Mouse (Mus musculus) spleen, adult 12 weeks (tissue): ENCODE measurements at regions not wholly inside any gene's neighbourhood (a gene's known extent, or its start where the extent isn't known, plus 50 kb on each side); places are given as distances from the start of the nearest gene placed in this dataset.

Source experiments
- DNase-seq: peaks from one replicate; pipeline ENCODE4 v3.0.0; 2022; ENCODE audit warnings: low spot score

DNA sequence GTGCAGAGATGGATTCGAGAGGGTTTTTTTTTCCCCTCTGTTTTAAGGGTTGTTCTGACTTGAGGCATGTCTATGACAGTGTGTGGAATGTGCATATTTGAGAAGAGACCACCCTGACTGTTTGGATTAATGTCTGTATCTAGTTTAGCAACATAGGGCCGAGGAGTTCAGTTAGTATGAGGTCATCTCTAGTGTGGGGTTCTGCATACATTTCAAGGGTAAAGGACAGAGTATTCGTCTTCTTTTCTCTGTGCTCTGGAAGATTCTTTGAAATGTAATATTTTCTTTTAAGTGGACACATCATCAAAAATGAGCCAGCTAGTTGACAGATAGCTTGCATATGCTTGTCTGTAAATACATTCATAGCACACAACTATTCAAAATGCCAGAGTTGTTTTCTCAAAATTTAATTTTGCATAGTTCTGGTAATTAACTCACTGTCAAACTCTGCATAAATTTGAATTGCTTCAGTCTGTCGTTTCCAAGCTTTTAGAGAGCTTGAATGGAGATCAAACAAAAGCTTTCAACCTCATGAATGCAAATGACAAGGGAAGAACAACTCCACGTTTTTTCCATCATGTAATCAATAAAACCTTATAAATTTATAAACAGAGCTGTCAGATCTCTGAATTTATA is 415.5 kb downstream of the Adamts20 start:
- DNase-seq = no peak

DNA sequence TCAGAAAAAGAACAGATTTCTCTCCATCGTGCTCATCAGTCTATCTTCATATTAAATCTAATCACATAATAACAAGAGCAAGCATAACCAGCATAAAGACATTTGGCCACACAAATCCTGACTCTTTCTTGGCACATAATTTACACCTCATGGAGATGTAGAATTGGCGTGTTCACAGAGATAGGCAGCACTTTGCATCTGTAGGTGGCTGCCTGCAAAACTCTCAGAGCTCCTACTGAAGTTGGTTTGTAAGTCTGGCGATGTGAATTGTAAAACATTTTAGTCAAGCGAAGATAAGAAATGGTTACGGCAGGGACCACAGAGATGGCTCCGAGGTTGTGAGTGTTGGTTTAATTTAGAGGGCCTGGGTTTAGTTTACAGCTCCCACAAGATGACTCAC is 419.0 kb downstream of the Adamts20 start:
- DNase-seq = no peak

DNA sequence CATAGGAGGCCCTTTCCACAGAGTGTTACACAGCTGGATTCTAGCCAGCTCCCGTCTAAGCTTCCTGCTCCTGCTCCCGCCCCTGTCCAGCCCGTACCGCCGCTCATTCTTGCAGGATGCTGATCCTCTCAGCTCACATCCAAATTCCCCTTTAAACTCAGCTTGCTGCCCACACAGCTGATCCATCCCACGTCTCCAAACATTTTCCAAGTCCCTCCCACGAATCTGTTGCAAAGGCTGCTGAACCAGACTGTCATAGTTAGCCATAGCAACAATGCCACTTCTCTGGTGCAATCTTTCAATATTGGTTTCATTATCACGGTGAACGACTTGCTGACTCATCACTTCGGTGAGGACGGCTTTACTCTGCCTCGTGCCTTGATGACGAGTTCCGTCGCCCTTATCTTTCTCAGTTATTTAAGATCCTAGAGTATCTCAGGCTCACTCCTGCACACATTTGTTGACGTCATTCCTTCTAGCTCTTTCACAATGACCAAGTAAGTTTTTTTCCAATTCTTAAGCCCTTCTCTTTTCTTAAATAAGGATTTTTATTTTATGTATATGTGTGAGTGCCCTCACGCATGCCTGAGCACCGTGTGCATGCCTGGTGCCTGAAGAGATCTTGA is 420.0 kb downstream of the Adamts20 start:
- no peak for DNase-seq

DNA sequence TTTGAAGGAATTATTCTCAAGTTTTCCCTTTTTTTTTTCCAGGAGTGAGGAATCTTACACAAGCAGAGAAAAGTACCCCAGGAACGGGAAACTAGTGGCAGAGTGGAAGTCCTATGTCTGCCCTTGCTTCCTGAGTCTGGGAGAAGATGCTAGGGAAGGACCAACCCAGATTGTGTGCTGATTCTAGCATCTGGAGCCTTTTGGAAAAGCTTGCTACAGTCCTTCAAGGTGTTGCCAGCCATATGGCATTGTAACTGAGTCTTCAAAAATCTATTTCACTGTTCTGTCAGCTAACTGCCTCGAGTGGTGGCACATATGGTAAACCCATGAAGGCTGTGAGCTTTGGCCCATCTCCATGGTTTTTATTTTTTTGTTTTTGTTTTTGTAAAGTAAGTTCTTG is 432.3 kb downstream of the Adamts20 start:
- no peak for DNase-seq

DNA sequence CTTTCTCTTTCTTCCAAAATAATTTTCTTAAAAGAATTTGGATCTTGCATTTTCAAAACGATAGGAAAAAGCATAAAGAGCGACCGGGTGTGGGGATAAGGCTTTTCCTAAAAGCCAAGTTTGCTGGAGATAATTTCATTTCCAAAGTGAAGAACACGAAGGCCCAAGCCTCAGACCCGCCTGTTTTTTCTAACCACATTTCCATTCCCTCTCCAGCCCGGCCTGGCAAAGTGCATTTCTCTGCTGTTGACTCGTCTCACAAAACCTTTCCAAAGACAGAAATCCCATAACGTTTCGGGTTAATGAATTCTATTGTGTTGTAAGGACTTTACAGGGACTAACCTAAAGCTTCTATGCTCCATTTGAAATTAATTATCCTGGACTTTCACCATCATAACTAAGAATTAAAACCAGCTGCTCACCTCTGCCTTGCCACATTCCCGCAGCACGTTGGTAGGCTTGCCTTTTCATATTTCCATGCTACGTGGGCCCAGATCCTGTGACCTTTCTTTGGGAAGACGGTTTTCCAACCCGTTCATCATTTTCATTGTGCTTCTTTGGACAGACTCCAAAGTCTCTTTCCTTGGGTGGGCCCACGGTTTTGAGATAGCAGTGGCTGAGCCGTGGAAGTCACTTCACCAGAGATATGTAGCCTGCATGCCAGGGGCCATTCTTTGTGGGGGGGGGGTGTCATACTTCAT is 430.5 kb upstream of the Prickle1 start:
- no peak for DNase-seq

DNA sequence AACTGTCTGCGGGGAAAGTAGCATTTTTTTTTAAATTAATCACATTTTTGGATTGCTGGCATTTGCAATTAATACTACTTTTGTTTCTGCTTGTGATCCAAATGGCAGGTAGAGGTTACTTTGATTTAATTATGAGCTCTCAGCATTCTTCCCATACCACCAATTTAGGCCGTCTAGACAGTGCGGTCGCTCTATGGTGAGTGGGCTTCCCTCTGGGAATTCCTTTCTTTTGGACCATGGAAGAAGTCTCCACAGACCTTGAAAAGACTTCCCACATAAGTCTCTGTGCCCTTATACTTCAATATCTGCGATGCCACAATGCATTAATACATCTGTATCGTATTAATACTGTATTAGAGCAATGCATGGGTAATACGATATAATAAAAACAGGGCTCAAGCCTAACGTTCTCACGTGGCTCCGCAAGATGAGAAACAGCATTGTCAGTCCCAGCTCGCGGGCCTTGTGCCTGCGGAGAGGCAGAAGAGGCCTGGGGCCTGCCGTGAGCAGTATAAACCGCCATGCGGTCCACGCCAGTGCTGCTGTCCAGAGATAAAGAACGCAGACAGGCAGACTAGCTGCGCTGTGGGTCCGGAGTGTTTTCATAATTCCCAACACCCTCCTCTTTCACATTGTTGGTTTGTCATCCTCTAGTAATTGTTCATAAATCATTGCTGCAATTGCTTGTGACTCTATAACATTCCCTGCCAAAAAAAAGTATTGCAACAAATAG is 429.7 kb upstream of the Prickle1 start:
- DNase-seq = no peak

DNA sequence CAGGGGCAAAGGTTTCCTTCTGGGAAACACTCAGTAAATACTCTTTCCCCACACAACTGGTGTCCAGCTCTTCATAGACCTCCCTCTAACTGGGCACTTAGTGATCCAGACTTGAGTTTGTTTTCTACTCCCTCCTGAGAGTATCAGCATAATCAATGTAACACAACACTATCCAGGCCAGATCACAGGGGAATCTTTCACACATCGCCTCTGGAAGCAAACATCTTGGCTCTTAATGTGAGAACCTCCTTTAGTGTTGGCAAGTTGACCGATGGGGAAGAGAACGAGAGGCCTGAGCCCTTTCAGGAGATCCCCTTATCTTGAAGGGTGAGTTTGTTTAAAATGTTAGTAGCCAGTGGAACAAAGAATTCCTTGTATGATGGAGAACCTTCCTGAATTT is 429.1 kb upstream of the Prickle1 start:
- DNase-seq = no peak

DNA sequence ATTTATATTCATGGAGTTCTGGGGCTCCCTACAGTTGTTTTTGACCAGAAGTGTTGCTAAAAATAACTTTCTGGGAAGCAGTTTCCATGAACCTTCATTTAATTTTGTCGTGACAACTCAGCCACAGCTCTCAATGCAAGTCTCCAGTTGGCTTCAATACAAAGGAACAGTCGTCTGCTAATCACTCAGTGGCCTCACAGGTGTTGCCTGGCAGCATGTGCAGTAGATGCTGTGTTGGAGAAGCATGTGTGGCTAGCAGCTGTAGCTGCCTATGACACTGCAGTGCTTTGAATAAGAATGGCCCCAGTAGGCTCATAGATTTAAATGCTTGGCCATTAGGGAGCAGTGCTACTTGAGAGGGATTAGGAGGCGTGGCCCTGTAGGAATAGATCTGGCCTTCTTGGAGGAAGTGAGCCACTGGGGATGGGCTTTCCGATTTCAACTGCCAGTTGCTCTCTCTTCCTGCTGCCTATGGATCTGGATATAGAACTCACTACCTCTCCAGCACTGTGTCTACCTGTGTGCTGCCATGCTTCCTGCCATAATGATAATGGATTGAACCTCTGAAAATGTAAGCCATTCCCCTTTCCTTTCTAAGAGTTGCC is 428.5 kb upstream of the Prickle1 start:
- no peak for DNase-seq

DNA sequence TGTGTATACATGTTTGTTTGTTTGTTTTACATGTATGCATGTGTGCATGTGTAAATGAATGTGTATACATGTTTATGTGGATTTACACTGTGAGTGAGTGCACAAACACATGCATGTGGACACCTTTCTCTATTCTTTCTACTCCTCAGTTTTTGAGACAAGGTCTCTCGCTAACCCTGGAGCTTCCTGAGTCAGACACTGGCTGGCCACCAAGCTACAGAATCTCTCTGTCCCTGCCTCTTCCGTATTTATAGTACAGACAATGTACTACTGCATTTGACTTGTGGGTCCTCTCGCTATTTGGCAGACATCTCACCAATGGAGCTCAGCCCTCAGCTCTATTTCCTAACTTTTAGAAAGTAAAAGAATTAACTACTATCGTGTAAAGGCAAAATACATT is 427.8 kb upstream of the Prickle1 start:
- DNase-seq = no peak

DNA sequence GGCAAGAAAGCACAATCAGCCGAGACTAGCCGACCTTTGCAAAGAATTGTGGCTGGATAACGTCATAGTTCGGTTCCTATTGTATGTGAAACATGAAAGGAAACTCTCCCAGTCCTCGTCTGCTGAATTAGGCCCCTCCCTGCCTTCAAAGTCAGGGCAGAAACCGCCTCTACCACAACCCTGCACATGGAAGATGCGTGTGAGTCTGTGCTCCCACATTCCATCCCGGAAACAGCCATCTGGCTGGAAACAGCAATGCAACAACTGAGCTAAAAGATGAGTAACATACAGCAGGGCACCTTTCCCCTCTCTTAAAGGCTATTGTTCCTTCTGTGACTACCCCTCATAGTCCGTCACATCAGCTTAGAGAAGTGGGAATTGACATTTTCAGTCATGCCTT is 422.1 kb upstream of the Prickle1 start:
- DNase-seq = no peak

DNA sequence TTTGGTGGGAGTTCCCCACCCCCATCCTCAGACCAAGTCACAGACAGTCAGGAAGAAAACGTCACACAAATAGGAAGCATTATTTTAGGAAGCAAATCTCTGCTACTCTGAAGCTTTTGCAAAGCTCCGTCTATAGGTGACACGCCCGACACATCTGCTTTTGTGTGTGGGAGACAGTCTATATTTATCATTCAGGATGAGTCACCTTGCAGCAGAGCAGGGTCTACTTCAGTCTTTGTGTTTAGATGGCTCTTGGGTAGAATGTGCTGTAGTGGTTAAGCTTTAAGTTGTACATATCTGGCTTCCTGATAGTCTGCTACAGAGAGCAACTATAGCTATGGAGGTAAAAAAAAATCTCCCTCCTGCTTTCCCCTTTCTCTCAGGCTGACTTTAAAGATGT is 415.8 kb upstream of the Prickle1 start:
- no peak for DNase-seq

DNA sequence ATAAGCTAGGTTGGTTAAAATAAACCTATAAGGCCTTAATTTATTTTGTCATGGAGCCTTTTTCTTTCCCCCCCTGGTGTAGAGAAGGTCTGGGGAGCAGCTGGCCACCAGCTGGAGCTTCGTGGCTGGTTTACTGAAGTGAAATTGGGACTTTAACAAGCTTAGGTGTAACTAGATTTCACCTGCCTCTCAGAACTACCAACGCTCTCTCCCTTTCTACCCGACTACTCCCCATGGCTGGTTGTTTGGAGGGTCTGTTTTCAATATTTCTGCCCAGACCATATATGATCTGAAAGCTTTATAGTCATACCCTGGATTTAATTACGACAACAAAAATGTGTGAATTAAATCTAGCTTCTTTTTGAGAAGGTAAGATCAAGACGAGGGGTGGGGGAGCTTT is 410.4 kb upstream of the Prickle1 start:
- no peak for DNase-seq

DNA sequence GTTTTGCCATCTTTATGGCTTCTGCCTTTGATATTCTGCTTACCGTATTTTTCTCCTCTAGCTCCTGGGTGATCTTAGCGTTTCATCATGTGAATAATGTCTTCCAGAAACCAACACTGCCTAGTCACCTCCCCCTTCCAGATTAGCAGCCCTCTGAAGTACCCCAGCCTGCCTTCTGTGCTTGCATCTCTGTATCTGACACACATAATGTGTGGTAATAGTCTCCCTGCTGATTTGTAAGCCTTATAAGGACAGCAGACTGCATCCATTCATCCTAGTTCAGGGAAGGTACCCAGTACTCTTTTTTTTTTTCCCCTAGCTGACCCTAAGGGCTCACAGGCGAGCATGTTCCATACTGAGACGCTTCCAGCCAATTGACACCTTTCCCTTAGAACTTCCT is 409.2 kb upstream of the Prickle1 start:
- no peak for DNase-seq

DNA sequence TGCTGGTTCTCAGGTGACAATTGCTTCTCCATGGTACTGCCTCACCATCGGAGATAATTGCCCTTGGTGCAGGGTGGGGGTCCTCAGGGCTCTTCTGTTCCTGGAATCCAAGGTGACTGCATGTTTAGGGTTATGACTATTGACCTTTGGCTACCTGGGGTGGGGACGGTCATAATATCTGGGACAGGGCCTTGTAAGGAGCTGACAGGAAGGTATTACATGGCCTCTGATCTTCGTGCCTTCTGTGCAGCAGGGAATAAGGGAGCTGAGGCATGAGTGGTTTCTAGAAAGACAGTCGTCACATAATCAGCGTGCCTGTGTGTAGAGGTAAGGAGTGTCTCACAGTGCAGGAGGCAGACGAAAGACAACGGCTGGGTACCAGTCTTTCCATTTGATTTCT is 407.5 kb upstream of the Prickle1 start:
- DNase-seq = no peak

DNA sequence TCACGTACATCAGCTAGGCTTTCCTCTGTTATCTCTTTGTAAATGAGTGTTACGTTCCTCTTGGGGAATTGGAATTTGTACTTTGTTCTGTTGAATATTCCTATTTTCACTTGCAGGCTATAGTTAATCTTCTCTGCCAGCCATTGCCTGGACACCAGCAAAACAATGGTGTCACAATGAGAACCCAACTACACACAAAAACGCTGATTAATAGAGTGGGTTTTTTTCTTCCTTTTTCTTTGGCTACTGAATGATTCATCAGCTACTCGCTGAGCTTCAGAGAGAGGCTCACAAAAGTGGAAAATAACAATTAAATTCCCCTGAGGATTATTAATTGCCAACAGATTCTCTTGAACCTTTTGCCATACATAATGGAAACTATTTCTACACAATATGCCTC is 398.9 kb upstream of the Prickle1 start:
- no peak for DNase-seq

DNA sequence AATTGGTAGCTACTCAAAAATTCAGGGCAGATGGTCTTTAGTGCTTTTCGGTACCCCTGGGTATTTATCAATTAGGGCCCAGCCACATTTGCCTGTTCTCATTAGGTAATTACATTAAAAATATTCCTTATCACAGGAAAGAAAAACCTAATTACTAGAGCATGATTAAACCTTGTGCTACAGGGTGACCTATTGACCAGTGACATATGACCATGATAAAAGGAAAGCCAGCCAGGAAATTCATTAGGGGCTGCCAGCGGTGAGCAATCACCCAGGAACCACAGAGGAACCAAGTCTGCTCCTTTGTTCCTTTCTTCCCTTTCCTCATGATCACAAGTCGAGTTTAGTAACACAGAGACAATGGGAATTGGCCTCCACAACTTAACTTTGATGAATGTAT is 394.4 kb upstream of the Prickle1 start:
- DNase-seq = no peak

DNA sequence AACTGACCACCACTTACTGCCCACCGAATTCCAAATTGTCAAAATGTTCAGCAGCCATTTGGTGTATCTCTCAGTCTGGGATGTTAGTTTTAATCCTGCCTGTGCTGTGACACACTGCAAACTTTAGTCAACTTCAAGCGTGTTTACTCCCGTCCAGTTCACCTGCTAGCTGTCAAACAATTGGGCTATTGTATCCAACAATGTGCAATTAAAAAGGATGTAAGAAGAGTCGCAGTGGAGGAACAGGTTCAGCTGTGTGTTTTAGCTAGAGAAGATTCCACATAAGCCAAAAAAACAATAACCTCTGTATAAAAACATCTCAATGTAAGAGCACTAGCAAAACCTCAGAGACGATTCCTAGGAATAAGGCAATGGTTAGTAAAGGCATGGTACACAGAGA is 392.7 kb upstream of the Prickle1 start:
- DNase-seq = no peak

DNA sequence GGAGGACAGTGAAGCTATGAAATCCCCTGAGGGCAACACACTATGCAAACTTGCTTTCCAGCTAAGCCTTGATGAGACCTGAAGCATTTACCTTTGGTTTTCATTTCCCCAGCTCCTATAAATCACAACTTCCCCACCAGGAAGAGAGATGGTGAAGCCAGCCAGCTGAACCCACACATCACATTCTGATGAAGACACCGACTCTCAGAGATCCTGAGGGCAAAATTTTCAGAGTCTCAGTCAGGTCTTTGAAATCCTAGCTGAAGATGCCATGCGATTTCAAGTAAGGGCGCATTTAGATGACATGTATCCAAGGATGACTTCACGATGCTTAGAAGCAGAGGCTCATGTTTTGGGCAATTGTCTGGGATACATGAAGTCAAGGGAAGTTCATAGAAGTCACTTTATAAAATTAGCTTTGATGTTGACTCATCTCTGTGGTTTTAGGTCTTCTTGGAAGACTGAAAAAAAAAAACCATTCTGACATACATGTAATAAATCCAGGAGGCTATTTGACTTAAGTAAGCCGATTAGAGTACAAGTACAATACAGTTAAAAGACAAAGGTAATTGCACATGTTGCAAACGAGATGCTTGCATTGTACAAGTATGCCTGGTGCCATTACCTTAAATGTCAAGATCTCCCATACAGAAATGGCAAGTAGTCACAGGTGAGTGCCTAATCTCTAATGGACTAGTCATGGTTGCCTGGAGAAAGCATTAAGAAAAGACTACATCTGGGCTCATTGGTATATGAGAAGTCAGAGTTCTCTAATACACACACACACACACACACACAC is 391.1 kb upstream of the Prickle1 start:
- no peak for DNase-seq

DNA sequence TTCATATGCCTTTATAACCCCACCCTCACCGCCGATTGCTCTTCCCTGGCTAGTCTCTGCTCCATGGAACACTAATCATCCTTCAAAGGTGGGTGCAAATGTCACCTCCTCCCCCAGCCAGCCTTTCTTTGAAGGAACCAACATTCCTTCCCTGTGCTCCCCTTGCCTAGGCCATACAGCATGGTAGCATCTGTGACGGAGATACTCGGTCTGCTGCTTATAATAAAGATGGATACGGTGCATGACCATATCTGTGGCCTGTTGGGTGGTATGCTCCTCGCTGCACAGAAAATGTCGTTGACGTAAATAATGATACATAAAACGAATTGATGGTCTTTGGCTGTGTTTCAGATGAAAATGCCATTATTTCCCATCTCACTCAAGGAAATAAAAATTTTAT is 386.4 kb upstream of the Prickle1 start:
- DNase-seq = no peak

DNA sequence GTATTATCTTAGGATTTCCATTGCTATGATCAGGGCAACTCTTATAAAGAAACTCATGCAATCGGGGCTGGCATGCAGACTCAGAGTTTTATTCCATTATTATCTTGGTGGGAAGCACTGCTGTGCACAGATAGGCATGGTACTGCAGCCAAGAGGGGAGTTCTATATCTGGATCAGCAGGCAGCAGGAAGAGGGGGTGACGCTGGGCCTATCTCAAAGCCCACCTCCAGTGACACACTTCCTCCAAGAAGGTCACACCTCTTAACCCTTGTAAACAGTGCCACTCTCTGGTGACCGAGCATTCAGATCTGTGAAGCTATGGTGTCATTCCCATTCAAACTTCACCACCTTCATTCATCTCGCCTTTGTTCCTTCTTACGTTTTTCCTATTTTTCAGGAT is 381.8 kb upstream of the Prickle1 start:
- no peak for DNase-seq

DNA sequence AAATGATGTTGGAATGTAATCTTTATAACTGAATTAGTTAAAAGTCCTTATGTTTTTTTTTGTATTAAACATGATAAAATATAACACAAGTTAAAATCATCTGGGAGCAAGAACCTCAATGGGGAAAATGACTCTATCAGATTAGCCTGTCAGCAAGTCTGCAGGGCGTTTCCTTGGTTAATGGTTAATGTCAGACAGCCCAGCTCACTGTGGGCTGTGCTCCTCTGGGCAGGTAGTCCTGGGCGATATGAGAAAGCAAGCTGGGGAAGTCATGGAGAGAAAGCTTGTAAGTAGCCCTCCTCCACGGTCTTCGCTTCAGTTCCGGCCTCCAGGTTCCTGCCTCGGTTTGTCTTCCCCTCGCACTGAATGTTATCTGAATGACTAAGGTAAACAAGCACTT is 379.0 kb upstream of the Prickle1 start:
- DNase-seq = no peak

DNA sequence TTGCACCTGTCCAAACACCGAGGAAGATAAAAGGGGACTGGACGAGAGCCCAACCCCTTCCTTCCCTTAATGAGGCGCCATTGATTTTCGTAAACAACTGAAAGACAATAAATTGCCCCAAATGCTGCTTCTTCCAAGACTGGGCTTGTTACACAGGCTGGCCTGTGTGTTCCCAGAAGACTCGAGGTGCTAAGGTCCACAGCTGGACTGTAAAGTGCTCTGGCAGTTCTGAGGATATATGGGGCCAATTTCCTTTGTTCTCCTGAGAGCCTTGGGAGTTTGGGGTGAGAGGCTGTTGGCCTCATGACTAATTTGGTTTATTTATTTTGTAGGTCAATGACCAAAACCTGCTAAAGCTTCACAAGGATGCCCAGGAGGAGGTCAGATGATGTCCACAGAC is 377.3 kb upstream of the Prickle1 start:
- DNase-seq = no peak
